Mouse (Mus musculus) forebrain, embryonic 11.5 days (tissue): Measurements from ENCODE around the gene Tac2. TPM values are rescaled to one million over a fixed set of nuclear protein-coding genes. Genes with fewer than 3 reads are reported as not detected.
"Not testable (repeated sequence)": the region's sequence is repeated elsewhere in the genome, so short reads cannot be mapped to it uniquely, and the experiment has no call there.

Experiments
- ATAC-seq: fragments of 200-750 bp; cut with Nextera tagmentation; replicated peaks from 2 replicates; pipeline ENCODE4 v1.8.0; 2017; ENCODE audit warnings: moderate TSS enrichment; ENCODE audit not compliant: low FRiP score
- DNase-seq: peaks from one replicate; pipeline ENCODE4 v3.0.0-alpha.2; 2017; ENCODE audit warnings: low spot score
- H3K27ac ChIP-seq: fragments of 300-500 bp; sonication (generic); 2 replicates; pipeline ENCODE4 v1.5.1; 2014; ENCODE audit warnings: low read depth, low read length
- H3K27me3 ChIP-seq: fragments of 300-500 bp; sonication (generic); 2 replicates; pipeline ENCODE4 v1.6.1; 2014; ENCODE audit warnings: mild to moderate bottlenecking, low read length, mixed read lengths; ENCODE audit not compliant: control insufficient read depth, insufficient read depth
- H3K36me3 ChIP-seq: fragments of 300-500 bp; sonication (generic); 2 replicates; pipeline ENCODE4 v1.6.1; 2014; ENCODE audit warnings: mild to moderate bottlenecking, low read length, moderate library complexity, mixed read lengths; ENCODE audit not compliant: control insufficient read depth, insufficient read depth
- H3K4me1 ChIP-seq: fragments of 300-500 bp; sonication (generic); replicated peaks from 2 replicates; pipeline ENCODE4 v1.6.1; 2014; ENCODE audit warnings: low read length, mixed read lengths; ENCODE audit not compliant: control insufficient read depth, insufficient read depth
- H3K4me2 ChIP-seq: fragments of 300-500 bp; sonication (generic); 2 replicates; pipeline ENCODE4 v1.6.1; 2014; ENCODE audit warnings: low read depth, mild to moderate bottlenecking, low read length, moderate library complexity, mixed read lengths; ENCODE audit not compliant: severe bottlenecking
- H3K4me3 ChIP-seq: fragments of 300-500 bp; sonication (generic); 2 replicates; pipeline ENCODE4 v1.5.1; 2014; ENCODE audit warnings: low read depth, low read length
- H3K9ac ChIP-seq: fragments of 300-500 bp; sonication (generic); 2 replicates; pipeline ENCODE4 v1.6.1; 2014; ENCODE audit warnings: low read length
- H3K9me3 ChIP-seq: fragments of 300-500 bp; sonication (generic); 2 replicates; pipeline ENCODE4 v1.6.1; 2016; ENCODE audit warnings: low read length, mixed read lengths; ENCODE audit not compliant: control insufficient read depth
- WGBS: fragments of 180-500 bp; shearing (Covaris S2); extraction: QIAGEN DNeasy Blood & Tissue Kit; methylation state at CpG from one replicate; pipeline ENCODE4 v1.1.7; 2014; 5-methylcytosine and 5-hydroxymethylcytosine counted together
- polyA plus RNA-seq: library from polyadenylated mRNA; unstranded; fragments of >200 nt; fragmentation: Nextera tagmentation; extraction: Ambion mirVana; gene quantifications from 2 replicates; pipeline ENCODE4 v1.2.1, GENCODE M21; 2014

The Tac2 gene
- polyA plus RNA-seq, 1 experiment from 2014 or later, result not detected

GRCm38 (mm10) chr10:127755770-127756468 is 31.6 kb downstream of the Tac2 start:
- H3K27me3 ChIP-seq, result no peaks in the 10 kb centered on the region
- 46% methylated on average over 17 of the region's 18 CpGs for WGBS
- H3K4me1 ChIP-seq, result no peaks in the 10 kb centered on the region
- no peak overlapping the region for H3K27ac ChIP-seq
- H3K9ac ChIP-seq, result no peak overlapping the region
- no peak overlapping the region for H3K4me2 ChIP-seq
- no peaks in the 10 kb centered on the region for H3K9me3 ChIP-seq
- DNase-seq (no peak), ATAC-seq (no peak)
- H3K4me3 ChIP-seq, result no peak overlapping the region
- no peaks in the 10 kb centered on the region for H3K36me3 ChIP-seq

GRCm38 (mm10) chr10:127759181-127760110 is 35.2 kb downstream of the Tac2 start, which contains the start of the genes Rdh1 and Rdh16f1:
Rdh1 (plus strand) TSS chr10:127759721.
Rdh16f1 (plus strand) TSS chr10:127759787.
- no peaks in the 10 kb centered on the region for H3K27me3 ChIP-seq
- WGBS, result 71% methylated on average over 8 of the region's 9 CpGs
- ATAC-seq, result no peak
- no peak within 1 kb of the TSS for H3K4me2 ChIP-seq
- no peaks in the 10 kb centered on the region for H3K9me3 ChIP-seq
- H3K36me3 ChIP-seq, result no peaks in the 10 kb centered on the region
- DNase-seq, result no peak
- no peak within 1 kb of the TSS for H3K4me3 ChIP-seq
- H3K9ac ChIP-seq, result no peak within 1 kb of the TSS
- H3K4me1 ChIP-seq, result no peaks in the 10 kb centered on the region
- H3K27ac ChIP-seq, result no peak within 1 kb of the TSS

GRCm38 (mm10) chr10:127762926-127763325 is 38.6 kb downstream of the Tac2 start:
- not testable (repeated sequence) for H3K4me3 ChIP-seq, ATAC-seq, H3K9me3 ChIP-seq, H3K36me3 ChIP-seq, H3K27ac ChIP-seq, H3K4me2 ChIP-seq, H3K9ac ChIP-seq, H3K27me3 ChIP-seq, H3K4me1 ChIP-seq
- peak; percentile 38 for DNase-seq
- 89% methylated on average over 10 of the region's 10 CpGs for WGBS

- Histone ChIP-seq H3K9ac (no peak overlapping the region), H3K27me3 (no peaks in the 10 kb centered on the region), H3K9me3 (no peaks in the 10 kb centered on the region), H3K27ac (no peak overlapping the region), H3K4me1 (no peaks in the 10 kb centered on the region), H3K4me2 (no peak overlapping the region), H3K36me3 (no peaks in the 10 kb centered on the region), H3K4me3 (no peak overlapping the region)
- DNase-seq (peak; percentile 19), ATAC-seq (no peak)
- 72% methylated on average over 12 of the region's 12 CpGs for WGBS
These were observed 39.8 kb downstream of the Tac2 start for GRCm38 (mm10) chr10:127763914-127764680.

- 85% methylated on average over 1 of the region's 1 CpGs for WGBS
These were observed 42.3 kb downstream of the Tac2 start for GRCm38 (mm10) chr10:127766564-127766963.

GRCm38 (mm10) chr10:127776011-127776410 is 51.7 kb downstream of the Tac2 start, which contains the start of gene Rdh9:
Rdh9 (plus strand) TSS chr10:127776386.
- ATAC-seq (no peak), DNase-seq (no peak)
- Histone ChIP-seq H3K4me2 (no peak within 1 kb of the TSS), H3K9ac (no peak within 1 kb of the TSS), H3K4me1 (no peaks in the 10 kb centered on the region), H3K27ac (no peak within 1 kb of the TSS), H3K27me3 (no peaks in the 10 kb centered on the region), H3K9me3 (no peaks in the 10 kb centered on the region), H3K4me3 (no peak within 1 kb of the TSS), H3K36me3 (no peaks in the 10 kb centered on the region)
- WGBS, result 89% methylated on average over 2 of the region's 2 CpGs

More at GRCm38 (mm10) chr10:127766564-127766963, 42.3 kb downstream of the Tac2 start:
- Histone ChIP-seq H3K27me3 (no peaks in the 10 kb centered on the region), H3K4me2 (no peak overlapping the region), H3K27ac (no peak overlapping the region), H3K4me3 (no peak overlapping the region), H3K9ac (no peak overlapping the region), H3K4me1 (no peaks in the 10 kb centered on the region), H3K9me3 (no peaks in the 10 kb centered on the region), H3K36me3 (no peaks in the 10 kb centered on the region)
- no peak for ATAC-seq
- DNase-seq, result no peak

Other genes with a start within 250 kb of the Tac2 start
- gene Stac3, start 222.8 kb upstream of the Tac2 start, polyA plus RNA-seq, result not detected in 2 replicates
- gene Ndufa4l2, start 209.5 kb upstream of the Tac2 start, polyA plus RNA-seq, result 5.9 and 6.1 TPM in 2 replicates
- 112 and 123 TPM in 2 replicates for gene Shmt2, start 202.0 kb upstream of the Tac2 start, polyA plus RNA-seq
- gene Nxph4, start 189.9 kb upstream of the Tac2 start, polyA plus RNA-seq, result 37.6 and 40.4 TPM in 2 replicates
- 71.2 and 75.0 TPM in 2 replicates for gene Lrp1, start 103.3 kb upstream of the Tac2 start, polyA plus RNA-seq
- gene Stat6, start 81.5 kb upstream of the Tac2 start, polyA plus RNA-seq, result 6.8 and 7.8 TPM in 2 replicates
- 12.0 and 12.2 TPM in 2 replicates for gene Nemp1, start 57.6 kb upstream of the Tac2 start, polyA plus RNA-seq
- gene Nab2, start 55.9 kb upstream of the Tac2 start, polyA plus RNA-seq, result 4.9 and 5.5 TPM in 2 replicates
- 0.40 and 0.51 TPM in 2 replicates for gene Myo1a, start 19.3 kb upstream of the Tac2 start, polyA plus RNA-seq
- gene Zbtb39, start 15.1 kb downstream of the Tac2 start, polyA plus RNA-seq, result 7.3 and 7.6 TPM in 2 replicates
- gene Gpr182, start 27.3 kb downstream of the Tac2 start, polyA plus RNA-seq, result 0.43 and 0.45 TPM in 2 replicates
- not detected in 2 replicates for gene Rdh1, start 35.2 kb downstream of the Tac2 start, polyA plus RNA-seq
- not detected in 2 replicates for gene Rdh16f1, start 35.3 kb downstream of the Tac2 start, polyA plus RNA-seq
- gene Rdh9, start 51.9 kb downstream of the Tac2 start, polyA plus RNA-seq, result 0.13 TPM in 1 of 2 replicates, not detected in the other
- not detected in 2 replicates for gene Rdh16, start 76.7 kb downstream of the Tac2 start, polyA plus RNA-seq
- gene Rdh19, start 125.5 kb downstream of the Tac2 start, polyA plus RNA-seq, result not detected in 2 replicates
- gene Rdh16f2, start 142.0 kb downstream of the Tac2 start, polyA plus RNA-seq, result not detected in 2 replicates
- not detected in 2 replicates for gene Rdh7, start 164.3 kb downstream of the Tac2 start, polyA plus RNA-seq
- gene Sdr9c7, start 174.0 kb downstream of the Tac2 start, polyA plus RNA-seq, result not detected in 2 replicates